ENCODE assay signal across 21 mouse cellular contexts in genomic region chr5:108422741-108423140, GRCm38 (mm10). TPM values are rescaled to one million over a fixed set of nuclear protein-coding genes. Genes with fewer than 3 reads are reported as not detected.
"Had no signal": no experiment of that assay in that cellular context is flagged by ENCODE, and none has a peak within 500 bp of the region (broad histone marks: within the 10 kb centered on the region; RNA-seq: fewer than 3 reads in every experiment).

No protein-coding gene starts in this region.

- H3K27ac ChIP-seq: midbrain, embryonic 10.5 days; midbrain, embryonic 12.5 days; neural tube, embryonic 13.5 days; neural tube, embryonic 15.5 days; stomach, embryonic 15.5 days; stomach, postnatal 0 days had no signal

- DNase-seq: lung, adult 18-20 months; lung, embryonic 14.5 days; lung, postnatal 10 days; lung, postnatal 4 days; midbrain, embryonic 14.5 days; right cerebral cortex, postnatal 14 days; thymus, adult 2 months; thymus, postnatal 25 days; thymus, postnatal 4 days had no signal

- H3K4me1 ChIP-seq: midbrain, embryonic 10.5 days; midbrain, embryonic 12.5 days; neural tube, embryonic 13.5 days; neural tube, embryonic 15.5 days; stomach, embryonic 15.5 days had no signal

- H3K36me3 ChIP-seq: midbrain, embryonic 10.5 days; midbrain, embryonic 12.5 days; neural tube, embryonic 13.5 days; neural tube, embryonic 15.5 days; stomach, embryonic 15.5 days had no signal

- H3K9ac ChIP-seq: lung, embryonic 14.5 days; midbrain, embryonic 12.5 days; neural tube, embryonic 13.5 days; neural tube, embryonic 15.5 days; stomach, embryonic 15.5 days had no signal

- H3K27me3 ChIP-seq: midbrain, embryonic 12.5 days; neural tube, embryonic 13.5 days; neural tube, embryonic 15.5 days; stomach, embryonic 15.5 days had no signal

- H3K4me2 ChIP-seq: lung, embryonic 14.5 days; midbrain, embryonic 12.5 days; neural tube, embryonic 13.5 days; neural tube, embryonic 15.5 days; stomach, embryonic 15.5 days had no signal

- H3K9me3 ChIP-seq: midbrain, embryonic 10.5 days; midbrain, embryonic 12.5 days; neural tube, embryonic 13.5 days; neural tube, embryonic 15.5 days; stomach, embryonic 15.5 days had no signal

- ATAC-seq: midbrain, embryonic 16.5 days had no signal

- H3K4me3 ChIP-seq: midbrain, embryonic 10.5 days; midbrain, embryonic 12.5 days; myocyte; neural tube, embryonic 13.5 days; neural tube, embryonic 15.5 days; stomach, embryonic 15.5 days had no signal

RNA-seq across cellular contexts. Expression of gene Mfsd7a, which starts 25.9 kb away (rescaled TPM):
- polyA plus RNA-seq: lung, embryonic 14.5 days; midbrain, embryonic 14.5 days; neural tube, embryonic 11.5 days had no signal

RNA-seq across cellular contexts. Expression of gene Pde6b, which starts 34.5 kb away (rescaled TPM):
- polyA plus RNA-seq: spleen, adult 2 months; thymus, adult 2 months; urinary bladder, adult 2 months had no signal

RNA-seq across cellular contexts. Expression of gene Gm42517, which starts 55.0 kb away (rescaled TPM):
- polyA plus RNA-seq: lung, embryonic 14.5 days; lung, embryonic 16.5 days; midbrain, embryonic 10.5 days had no signal
